Mouse (Mus musculus) olfactory bulb, adult 2 months (tissue): ENCODE measurements around the gene Tulp2.

Experiments
- CTCF ChIP-seq: fragments of 200-500 bp; IDR thresholded peaks from 2 replicates; pipeline ENCODE4 v1.5.1; 2012; ENCODE audit warnings: low read depth, mild to moderate bottlenecking, low read length, moderate library complexity; ENCODE audit not compliant: insufficient read depth
- POLR2A ChIP-seq: fragments of 200-500 bp; IDR thresholded peaks from 2 replicates; pipeline ENCODE4 v1.6.1; 2012; ENCODE audit warnings: mild to moderate bottlenecking, low read depth, low read length, moderate library complexity; ENCODE audit not compliant: insufficient read depth

DNA sequence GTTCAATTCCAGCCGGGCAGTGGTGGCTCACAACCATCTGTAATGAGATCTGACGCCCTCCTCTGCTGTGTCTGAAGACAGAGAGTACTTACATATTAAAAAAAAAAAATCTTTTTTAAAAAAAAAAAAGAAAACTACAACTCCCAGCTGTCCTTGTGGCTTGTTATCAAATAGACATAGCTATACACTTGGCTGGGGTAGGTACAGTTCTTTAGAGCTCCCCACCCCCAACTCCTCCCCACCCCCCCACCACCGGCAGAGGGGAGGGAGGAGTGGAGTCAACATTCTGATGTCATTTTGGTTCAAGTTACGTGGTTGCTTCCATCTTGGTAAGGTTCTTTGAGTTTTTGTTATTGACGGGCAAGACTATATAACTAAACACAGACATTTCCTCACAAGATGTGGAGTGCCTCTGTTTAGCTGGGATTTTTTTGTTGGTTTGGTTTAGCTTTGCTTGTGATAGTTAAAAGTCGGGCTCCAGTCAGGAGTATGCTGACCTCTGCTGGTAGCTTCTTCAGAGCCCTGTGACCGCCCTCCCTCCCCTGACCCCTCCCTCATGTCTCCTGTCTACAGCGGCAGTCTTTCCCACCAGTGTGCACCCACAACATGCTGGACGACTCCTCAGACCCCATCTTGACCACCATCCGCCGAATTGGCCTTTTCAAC, 34.2 kb upstream of the Tulp2 start:
- peak; percentile 49; the same call in 1 of the 2 replicates for TF ChIP-seq CTCF
- TF ChIP-seq POLR2A, result no peak
